Mouse (Mus musculus) brain, adult 10 weeks (tissue): ENCODE data around the gene Gm14226. TPM values are rescaled to one million over a fixed set of nuclear protein-coding genes. Genes with fewer than 3 reads are reported as not detected.

Source experiments
- polyA plus RNA-seq: library from polyadenylated mRNA; stranded (reverse); fragments of 350-450 nt; fragmentation: Illumina TruSeq; extraction: RNeasy Lipid Tissue Mini Kit (QIAGEN cat#74804); gene quantifications from one replicate; pipeline ENCODE4 v1.2.3, GENCODE M21; 2015; ENCODE audit warnings: low read depth, low replicate concordance

Gene Gm14226
- not detected for polyA plus RNA-seq

DNA sequence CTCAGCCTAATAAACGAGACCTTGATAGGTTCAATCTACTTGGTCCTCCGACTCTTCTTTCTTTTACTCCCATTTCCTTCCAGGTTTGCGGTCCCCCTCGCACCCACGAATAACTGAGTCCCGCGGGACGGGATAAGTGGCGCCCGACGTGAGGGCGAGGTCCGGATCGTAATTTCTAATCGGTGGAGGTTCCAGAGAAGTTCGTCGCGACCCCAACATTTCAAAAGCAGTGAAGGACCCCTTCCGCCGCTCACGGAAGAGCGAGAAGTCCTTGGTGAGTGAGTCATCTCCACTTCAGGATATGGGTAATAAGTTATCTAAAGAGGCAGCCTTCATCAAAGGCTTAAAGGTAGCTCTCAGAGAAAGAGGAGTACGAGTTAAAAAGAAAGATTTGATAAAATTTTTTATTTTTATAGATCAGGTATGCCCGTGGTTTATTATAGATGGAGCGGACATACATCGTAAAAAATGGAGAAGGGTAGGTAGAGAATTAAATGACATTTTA, at the start of gene Gm14226:
Gene Gm14226, plus strand, starts transcription at position 16 of the 505 bp plus-strand sequence.

DNA sequence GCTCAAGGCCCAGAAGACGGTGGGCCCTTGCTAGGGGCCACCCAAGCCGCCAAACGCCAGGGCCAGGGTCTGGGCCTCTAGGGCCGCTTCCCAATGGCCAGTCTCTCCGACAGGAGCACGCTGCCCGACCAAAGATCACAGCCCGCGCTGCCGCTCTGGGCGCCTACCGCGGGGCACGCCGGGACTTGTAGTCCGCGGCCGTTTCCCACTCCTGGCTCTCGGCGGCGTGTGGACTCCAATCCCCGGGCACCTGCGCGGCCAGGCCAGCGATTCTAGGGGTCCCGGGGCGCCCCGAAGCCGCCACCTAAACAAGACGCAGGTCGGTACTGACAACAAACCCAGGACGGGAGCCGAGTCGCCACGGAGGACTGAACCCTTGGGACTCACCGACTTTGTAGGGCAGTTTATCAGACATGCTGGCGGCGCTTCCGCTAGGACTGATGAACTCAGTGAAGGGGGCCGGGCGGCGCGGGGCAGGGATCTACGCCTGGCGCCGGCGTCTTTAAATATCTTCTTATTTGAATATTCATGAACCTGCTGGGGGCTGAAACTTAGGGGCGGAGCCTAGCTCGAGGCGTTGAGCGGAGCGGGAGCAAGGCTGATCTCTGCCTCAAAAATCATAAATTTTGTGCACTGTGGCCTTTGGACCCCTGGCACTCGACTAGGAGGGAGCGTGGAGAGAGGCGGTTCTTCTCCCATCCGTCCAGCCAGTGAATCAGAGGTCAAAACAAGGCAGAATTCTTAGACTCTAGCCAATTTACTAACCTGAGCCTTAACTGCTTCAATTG, 56.1 kb downstream of the Gm14226 start, which contains the start of gene Ahcy:
Gene Ahcy, minus strand, starts transcription at position 520 of the 788 bp plus-strand sequence.

Other genes with a start within 250 kb of the Gm14226 start
- not detected for gene Gm14214, start 248.2 kb upstream of the Gm14226 start, polyA plus RNA-seq
- 128 TPM for gene Raly, start 227.2 kb upstream of the Gm14226 start, polyA plus RNA-seq
- not detected for gene a, start 226.9 kb upstream of the Gm14226 start, polyA plus RNA-seq
- 89.9 TPM for gene Eif2s2, start 125.3 kb upstream of the Gm14226 start, polyA plus RNA-seq
- 34.0 TPM for gene Ahcy, start 56.2 kb downstream of the Gm14226 start, polyA plus RNA-seq
- 40.2 TPM for gene Itch, start 115.2 kb downstream of the Gm14226 start, polyA plus RNA-seq
- 477 TPM for gene Dynlrb1, start 218.3 kb downstream of the Gm14226 start, polyA plus RNA-seq